Mouse (Mus musculus) liver, embryonic 12.5 days (tissue): ENCODE data around the gene Cnksr1. TPM values are rescaled to one million over a fixed set of nuclear protein-coding genes. Genes with fewer than 3 reads are reported as not detected.

ENCODE experiments used
- ATAC-seq: fragments of 200-750 bp; cut with Nextera tagmentation; 2 replicates; pipeline ENCODE4 v1.8.0; 2017; ENCODE audit warnings: moderate number of reproducible peaks, mild to moderate bottlenecking, moderate library complexity
- H3K27ac ChIP-seq: fragments of 300-500 bp; sonication (generic); 2 replicates; pipeline ENCODE4 v1.5.1; 2016; ENCODE audit warnings: mild to moderate bottlenecking
- H3K27me3 ChIP-seq: fragments of 300-500 bp; sonication (generic); replicated peaks from 2 replicates; pipeline ENCODE4 v1.6.1; 2016; ENCODE audit warnings: mild to moderate bottlenecking, moderate library complexity
- H3K36me3 ChIP-seq: fragments of 300-500 bp; sonication (generic); 2 replicates; pipeline ENCODE4 v1.6.1; 2016; ENCODE audit warnings: mild to moderate bottlenecking, moderate library complexity
- H3K4me1 ChIP-seq: fragments of 300-500 bp; sonication (generic); 2 replicates; pipeline ENCODE4 v1.6.1; 2016
- H3K4me2 ChIP-seq: fragments of 300-500 bp; sonication (generic); 2 replicates; pipeline ENCODE4 v1.6.1; 2016; ENCODE audit warnings: mild to moderate bottlenecking, moderate library complexity
- H3K4me3 ChIP-seq: fragments of 300-500 bp; sonication (generic); 2 replicates; pipeline ENCODE4 v1.5.1; 2016; ENCODE audit warnings: mild to moderate bottlenecking, moderate library complexity
- H3K9ac ChIP-seq: fragments of 300-500 bp; sonication (generic); 2 replicates; pipeline ENCODE4 v1.6.1; 2016; ENCODE audit warnings: mild to moderate bottlenecking, moderate library complexity
- H3K9me3 ChIP-seq: fragments of 300-500 bp; sonication (generic); replicated peaks from 2 replicates; pipeline ENCODE4 v1.6.1; 2016; ENCODE audit warnings: mild to moderate bottlenecking, moderate library complexity
- WGBS: fragments of 180-500 bp; shearing (Covaris S2); methylation state at CpG from one replicate; pipeline ENCODE4 v1.1.7; 2016; ENCODE audit not compliant: insufficient replicate concordance; 5-methylcytosine and 5-hydroxymethylcytosine counted together
- polyA plus RNA-seq: library from polyadenylated mRNA; unstranded; fragments of >200 nt; fragmentation: Nextera tagmentation; extraction: Ambion mirVana; gene quantifications from 2 replicates; pipeline ENCODE4 v1.2.1, GENCODE M21; 2016

Gene Cnksr1
- polyA plus RNA-seq, 1 experiment from 2014 or later, result 0.19 TPM

DNA sequence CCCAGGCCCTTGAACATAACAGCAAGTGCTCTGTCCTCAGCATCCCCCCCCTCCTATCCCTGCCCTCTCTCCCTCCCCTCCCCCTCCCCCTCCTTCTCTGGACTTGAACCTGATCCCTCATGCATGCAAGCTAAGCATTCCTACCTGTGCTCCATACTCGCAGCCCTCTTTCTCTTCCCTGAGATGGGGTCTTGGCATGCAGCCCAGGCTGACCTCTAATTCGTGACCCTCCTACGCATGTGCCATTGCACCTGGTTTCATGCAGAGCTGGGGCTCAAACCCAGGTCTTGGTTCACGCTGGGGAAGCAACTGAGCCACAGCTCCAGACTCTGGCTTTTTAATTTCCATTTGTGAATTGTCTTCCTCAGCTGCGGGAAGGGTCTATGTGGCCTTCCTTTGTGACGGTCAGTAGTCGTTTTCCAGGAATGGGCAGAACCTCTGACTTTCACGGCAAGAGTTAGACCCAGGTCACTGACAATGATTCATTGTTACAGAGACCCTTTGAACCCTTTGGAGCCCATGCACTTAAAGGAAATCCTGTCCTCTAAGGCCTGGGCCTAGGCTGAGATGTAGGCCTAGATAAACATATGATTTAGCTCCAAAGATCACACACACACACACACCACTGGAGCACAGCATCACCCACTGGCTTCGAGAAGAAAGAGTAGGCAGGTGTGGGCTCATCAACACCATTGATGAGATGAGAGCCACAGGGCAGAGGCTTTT lies 27.8 kb upstream of the Cnksr1 start:
- ATAC-seq, result no peak

DNA sequence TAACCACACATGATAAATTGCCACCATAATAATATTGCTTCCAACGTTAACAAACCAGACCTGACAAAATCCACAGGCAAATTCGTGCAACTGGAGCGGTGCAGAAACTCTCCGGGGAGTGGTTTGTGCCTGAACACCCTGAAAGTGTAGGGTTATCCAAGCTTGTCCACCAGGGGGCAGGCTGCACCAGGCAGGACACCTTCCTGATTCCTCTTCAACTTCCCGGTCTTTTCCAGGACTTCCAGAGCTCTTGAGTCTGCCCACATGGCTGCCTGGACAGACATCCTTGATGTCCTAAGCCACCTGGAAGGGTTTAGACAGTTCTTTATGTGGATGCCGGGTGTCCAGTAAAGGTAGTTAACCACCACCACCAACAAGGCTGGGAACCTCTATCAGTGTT lies 25.0 kb upstream of the Cnksr1 start:
- Histone ChIP-seq H3K4me3 (no peak overlapping the region), H3K9me3 (no peaks in the 10 kb centered on the region; the same call in 1 of the 2 replicates), H3K27me3 (0 out of 2 replicates have a peak, but pooled peaks cover 10% of the 10 kb centered on the region), H3K4me1 (no peaks in the 10 kb centered on the region), H3K9ac (no peak overlapping the region), H3K4me2 (no peak overlapping the region), H3K27ac (no peak overlapping the region), H3K36me3 (no peaks in the 10 kb centered on the region)
- WGBS, result 45% methylated on average over 6 of the region's 6 CpGs
- no peak for ATAC-seq

More for the DNA sequence above, 27.8 kb upstream of the Cnksr1 start:
- Histone ChIP-seq H3K4me3 (no peak overlapping the region), H3K36me3 (no peaks in the 10 kb centered on the region), H3K9ac (no peak overlapping the region), H3K27me3 (no peaks in the 10 kb centered on the region), H3K4me2 (no peak overlapping the region), H3K4me1 (no peaks in the 10 kb centered on the region), H3K27ac (no peak overlapping the region), H3K9me3 (no peaks in the 10 kb centered on the region; the same call in 1 of the 2 replicates)
- 62% methylated on average over 9 of the region's 9 CpGs for WGBS

DNA sequence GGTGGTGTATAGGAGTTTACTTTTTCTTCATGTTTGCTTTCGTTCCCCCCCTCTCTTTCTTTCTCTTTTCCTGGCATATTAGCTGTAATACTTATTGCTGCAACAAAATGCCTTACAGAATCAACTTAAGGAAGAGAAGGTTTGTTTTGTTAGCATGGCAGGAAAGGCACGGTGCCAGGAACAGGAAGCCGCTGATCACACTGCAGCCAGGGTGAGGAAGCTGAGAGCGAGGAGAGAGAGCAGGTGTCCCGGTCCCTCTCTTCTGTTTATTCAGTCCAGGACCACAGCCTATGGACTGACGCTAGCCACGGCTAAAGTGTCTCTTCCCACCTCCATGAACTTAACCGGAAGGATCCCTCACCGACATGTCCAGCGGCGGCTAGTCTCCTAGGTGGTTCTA lies 20.2 kb upstream of the Cnksr1 start:
- H3K4me3 ChIP-seq, result no peak overlapping the region
- ATAC-seq, result no peak
- H3K4me2 ChIP-seq, result no peak overlapping the region
- no peak overlapping the region for H3K27ac ChIP-seq
- H3K9ac ChIP-seq, result no peak overlapping the region
- H3K4me1 ChIP-seq, result peaks cover 30% of the 10 kb centered on the region
- no peaks in the 10 kb centered on the region for H3K9me3 ChIP-seq
- peaks cover 54% of the 10 kb centered on the region for H3K27me3 ChIP-seq
- H3K36me3 ChIP-seq, result no peaks in the 10 kb centered on the region
- WGBS, result 44% methylated on average over 11 of the region's 11 CpGs

DNA sequence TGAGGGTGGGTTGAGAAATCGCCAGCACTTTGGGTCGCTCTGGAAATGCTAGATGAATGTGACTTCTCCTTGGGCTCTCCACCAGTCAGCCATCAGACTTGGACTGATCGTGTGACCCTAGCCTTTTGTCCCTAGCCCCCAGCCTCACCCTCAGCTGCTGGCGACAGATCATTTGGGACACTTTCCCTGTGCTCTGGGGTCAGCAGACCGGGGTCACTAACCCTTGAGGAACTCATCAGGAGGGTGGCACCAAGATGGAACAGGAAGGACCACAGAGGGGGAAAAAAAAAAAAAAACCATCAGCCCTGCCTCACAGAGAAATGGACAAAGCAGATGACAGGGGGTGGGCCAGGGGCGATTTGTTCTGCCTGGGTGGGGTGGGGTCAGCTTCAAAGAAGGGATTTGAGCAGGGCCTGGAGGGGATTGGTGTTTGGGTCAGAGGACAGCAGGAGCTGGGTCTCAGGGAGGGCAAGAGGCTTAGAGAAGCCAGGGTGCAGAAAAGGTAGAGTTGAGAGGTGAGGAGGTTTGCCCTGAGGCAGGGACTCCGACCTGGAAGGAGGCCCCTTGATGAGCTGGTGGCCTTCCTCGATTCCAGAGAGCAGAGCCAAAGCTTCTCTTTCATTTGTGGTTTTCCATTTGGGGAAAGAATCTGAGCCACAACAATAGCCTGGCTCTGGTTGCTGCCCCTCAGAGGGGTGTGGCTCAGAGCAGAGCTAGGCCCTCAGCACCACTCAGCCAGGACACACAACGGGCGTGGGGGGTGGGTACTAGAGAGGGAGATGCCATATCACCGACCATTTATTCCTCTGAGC lies 19.2 kb upstream of the Cnksr1 start:
- no peak overlapping the region for H3K27ac ChIP-seq
- H3K9ac ChIP-seq, result no peak overlapping the region
- no peaks in the 10 kb centered on the region for H3K9me3 ChIP-seq
- H3K4me1 ChIP-seq, result peaks cover 38% of the 10 kb centered on the region
- H3K36me3 ChIP-seq, result no peaks in the 10 kb centered on the region
- 29% methylated on average over 11 of the region's 11 CpGs for WGBS
- H3K4me2 ChIP-seq, result no peak overlapping the region
- H3K4me3 ChIP-seq, result no peak overlapping the region
- peaks cover 64% of the 10 kb centered on the region for H3K27me3 ChIP-seq
- ATAC-seq, result no peak

DNA sequence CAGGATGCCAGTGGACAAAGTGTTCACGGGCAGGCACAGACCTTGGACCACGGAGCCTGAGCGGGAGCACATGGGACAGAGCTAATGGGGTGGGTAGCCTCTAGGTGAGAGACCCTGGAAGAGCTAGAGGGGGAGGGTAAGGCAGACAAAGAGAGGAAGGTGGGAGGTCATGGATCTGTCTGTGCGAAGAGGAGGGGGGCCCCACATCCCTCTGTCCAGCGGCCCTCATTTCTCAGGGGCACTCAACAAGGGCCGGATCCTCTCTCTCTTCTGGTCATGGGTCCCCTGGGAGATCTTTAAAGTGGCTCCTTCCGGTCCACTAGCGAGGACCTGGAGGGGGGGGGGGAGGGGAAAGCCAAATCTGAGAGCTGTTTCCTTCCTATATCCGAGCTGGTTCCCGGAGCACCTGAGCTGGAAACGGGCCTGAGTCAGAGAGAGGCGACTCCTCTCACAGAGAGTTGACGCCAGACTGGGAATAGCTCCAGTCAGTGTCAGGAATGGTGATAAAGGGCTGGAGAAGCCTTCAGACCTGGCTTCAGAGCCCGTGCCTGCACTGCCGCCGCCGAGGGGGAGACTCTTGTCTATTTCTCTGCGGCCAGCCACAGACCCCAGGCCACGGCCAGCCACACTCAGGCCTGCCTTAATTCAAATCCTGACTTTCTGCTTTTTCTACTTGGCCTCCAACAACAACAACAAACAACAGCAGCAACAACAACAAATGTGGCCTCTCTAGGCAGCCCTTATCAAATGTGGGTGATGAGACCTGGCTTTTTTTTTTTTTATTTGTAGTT lies 18.4 kb upstream of the Cnksr1 start:
- Histone ChIP-seq H3K9me3 (no peaks in the 10 kb centered on the region), H3K4me1 (peaks cover 46% of the 10 kb centered on the region), H3K4me3 (no peak overlapping the region), H3K27me3 (peaks cover 72% of the 10 kb centered on the region), H3K36me3 (no peaks in the 10 kb centered on the region), H3K27ac (0 out of 2 replicates have a peak overlapping the region, but pooled peaks have one; percentile 40), H3K9ac (0 out of 2 replicates have a peak overlapping the region, but pooled peaks have one; percentile 10), H3K4me2 (peak overlapping the region; percentile 10; the same call in 1 of the 2 replicates)
- ATAC-seq, result no peak
- 23% methylated on average over 18 of the region's 19 CpGs for WGBS

DNA sequence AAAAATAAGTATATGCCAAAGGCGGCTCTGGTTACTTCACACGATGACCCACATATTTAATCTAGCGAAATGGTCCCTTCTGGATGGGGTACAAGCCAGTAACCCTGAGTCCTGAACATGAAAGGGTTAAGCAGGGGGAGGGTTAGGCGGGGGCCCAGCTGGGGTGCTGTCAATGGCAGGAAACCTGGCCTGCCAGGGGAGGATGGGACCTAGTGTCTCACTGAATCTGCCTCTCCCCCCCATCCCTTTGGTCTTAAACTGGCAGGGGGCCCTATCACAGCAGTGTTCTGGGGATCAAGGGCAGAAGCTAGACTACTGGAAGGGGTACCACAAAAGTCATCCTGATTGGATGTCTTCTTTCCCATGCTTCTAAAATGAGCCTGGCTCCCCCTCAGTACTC lies 17.7 kb upstream of the Cnksr1 start:
- Histone ChIP-seq H3K9ac (0 out of 2 replicates have a peak overlapping the region, but pooled peaks have one; percentile 10), H3K27me3 (peaks cover 79% of the 10 kb centered on the region), H3K9me3 (no peaks in the 10 kb centered on the region), H3K27ac (0 out of 2 replicates have a peak overlapping the region, but pooled peaks have one; percentile 40), H3K4me3 (no peak overlapping the region), H3K4me1 (peaks cover 54% of the 10 kb centered on the region), H3K36me3 (no peaks in the 10 kb centered on the region), H3K4me2 (no peak overlapping the region)
- 42% methylated on average over 4 of the region's 4 CpGs for WGBS
- no peak for ATAC-seq

DNA sequence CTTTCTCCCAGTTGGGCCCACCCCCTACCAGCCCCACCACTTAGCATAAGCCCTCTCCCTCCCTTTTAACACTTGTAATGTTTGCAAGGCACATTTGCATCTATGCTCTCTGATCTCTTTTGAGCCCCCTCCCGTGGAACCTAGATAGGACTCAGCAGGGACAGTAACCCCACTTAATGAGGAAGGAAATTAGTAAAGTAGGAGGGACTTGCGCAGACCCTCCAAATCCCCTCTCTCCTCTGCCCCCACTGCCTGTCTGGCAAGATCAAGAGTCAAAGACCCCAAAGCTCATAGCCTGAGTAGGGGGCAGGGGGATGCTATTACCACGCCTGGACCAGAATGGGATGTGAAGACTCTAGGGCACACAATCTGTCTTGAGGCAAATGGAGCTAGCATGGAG lies 16.6 kb upstream of the Cnksr1 start:
- Histone ChIP-seq H3K36me3 (no peaks in the 10 kb centered on the region), H3K4me1 (peaks cover 63% of the 10 kb centered on the region), H3K27ac (no peak overlapping the region), H3K4me2 (no peak overlapping the region), H3K27me3 (peaks cover 90% of the 10 kb centered on the region), H3K9me3 (no peaks in the 10 kb centered on the region), H3K4me3 (no peak overlapping the region), H3K9ac (no peak overlapping the region)
- ATAC-seq, result no peak
- WGBS, result 32% methylated on average over 3 of the region's 3 CpGs

DNA sequence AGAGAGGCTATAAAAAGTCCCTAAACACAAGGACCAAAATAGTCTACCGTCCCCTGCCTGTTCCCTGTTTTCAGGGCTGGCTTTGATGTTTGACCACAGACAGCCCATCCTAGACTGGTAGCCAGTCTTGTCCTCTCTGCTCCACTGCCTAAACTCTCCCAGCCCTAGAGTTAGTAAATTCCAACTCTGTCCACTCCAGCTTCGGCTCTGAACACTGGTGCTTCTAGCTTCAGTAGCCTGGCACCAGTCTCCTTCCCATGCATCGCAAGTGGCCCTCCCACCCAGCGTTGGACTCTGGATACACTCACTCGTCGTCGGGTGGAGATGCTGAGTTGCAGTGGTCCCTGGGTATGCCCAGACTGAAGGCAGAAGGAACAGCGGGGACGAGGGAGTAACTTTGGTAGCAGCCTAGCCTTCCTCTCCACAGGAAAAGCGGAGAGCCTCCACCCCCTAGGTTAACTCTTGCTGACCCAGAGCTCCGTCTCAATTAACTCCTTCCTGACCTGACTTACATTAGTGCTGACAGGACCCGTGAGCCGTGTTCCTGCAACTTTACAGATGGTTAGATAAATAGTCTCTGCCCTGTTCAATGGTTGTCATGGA lies 15.6 kb upstream of the Cnksr1 start, which contains the start of gene Grrp1:
TSS of gene Grrp1 (minus strand) at position 385 of the 603 bp plus-strand sequence.
- peaks cover 68% of the 10 kb centered on the region for H3K4me1 ChIP-seq

DNA sequence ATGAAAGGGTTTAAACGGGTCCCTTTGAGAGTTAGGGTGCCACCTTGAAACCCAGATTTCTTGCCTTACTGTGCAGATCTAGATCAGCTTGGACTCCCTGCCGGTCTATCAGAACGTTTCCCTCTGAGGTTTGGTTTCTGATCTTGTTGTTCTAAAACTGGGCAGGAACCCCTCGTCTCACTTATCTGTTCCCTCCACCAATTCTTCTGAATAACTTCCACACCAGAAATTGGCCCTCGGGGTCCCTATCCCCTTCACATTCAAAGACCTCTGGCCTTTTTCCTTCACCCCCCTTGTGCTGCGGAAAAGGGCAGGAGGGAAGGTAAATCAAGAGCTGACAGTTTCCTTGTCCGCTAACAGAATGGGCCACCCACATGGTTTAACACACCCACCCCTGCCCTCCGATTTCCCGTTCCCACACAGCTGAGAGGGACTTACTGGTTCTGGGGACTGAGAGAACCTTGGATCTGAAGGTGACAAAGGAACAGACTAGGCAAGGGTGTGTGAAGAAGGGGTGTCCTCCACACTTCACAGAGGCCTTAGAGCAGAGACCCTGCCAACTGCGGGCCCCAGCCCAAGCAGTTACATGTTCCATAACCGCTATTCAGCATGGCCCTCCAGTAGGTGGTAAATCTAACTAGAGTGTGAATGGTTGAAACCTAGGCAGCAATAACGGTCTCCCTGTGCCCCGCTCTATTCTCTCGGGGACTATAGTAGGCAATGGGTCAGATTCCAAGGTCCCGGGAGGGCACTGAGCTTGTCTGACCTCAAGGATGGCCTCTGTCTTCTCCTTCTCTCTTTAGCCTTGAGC lies 14.9 kb upstream of the Cnksr1 start:
- H3K9ac ChIP-seq, result no peak overlapping the region
- H3K9me3 ChIP-seq, result no peaks in the 10 kb centered on the region
- peak overlapping the region; percentile 28; the same call in 1 of the 2 replicates for H3K4me3 ChIP-seq
- peaks cover 96% of the 10 kb centered on the region for H3K27me3 ChIP-seq
- no peak for ATAC-seq
- 10% methylated on average over 15 of the region's 15 CpGs for WGBS
- H3K4me1 ChIP-seq, result peaks cover 68% of the 10 kb centered on the region
- no peaks in the 10 kb centered on the region for H3K36me3 ChIP-seq
- no peak overlapping the region for H3K27ac ChIP-seq
- peak overlapping the region; percentile 71 for H3K4me2 ChIP-seq

More for the DNA sequence above, 15.6 kb upstream of the Cnksr1 start, which contains the start of gene Grrp1:
- H3K27me3 ChIP-seq, result peaks cover 95% of the 10 kb centered on the region
- H3K36me3 ChIP-seq, result no peaks in the 10 kb centered on the region
- ATAC-seq, result no peak
- WGBS, result 4% methylated on average over 13 of the region's 13 CpGs
- no peak within 1 kb of the TSS for H3K27ac ChIP-seq
- peak within 1 kb of the TSS; percentile 28; the same call in 1 of the 2 replicates for H3K4me3 ChIP-seq
- H3K9me3 ChIP-seq, result no peaks in the 10 kb centered on the region
- H3K9ac ChIP-seq, result no peak within 1 kb of the TSS
- peak within 1 kb of the TSS; percentile 43 for H3K4me2 ChIP-seq

DNA sequence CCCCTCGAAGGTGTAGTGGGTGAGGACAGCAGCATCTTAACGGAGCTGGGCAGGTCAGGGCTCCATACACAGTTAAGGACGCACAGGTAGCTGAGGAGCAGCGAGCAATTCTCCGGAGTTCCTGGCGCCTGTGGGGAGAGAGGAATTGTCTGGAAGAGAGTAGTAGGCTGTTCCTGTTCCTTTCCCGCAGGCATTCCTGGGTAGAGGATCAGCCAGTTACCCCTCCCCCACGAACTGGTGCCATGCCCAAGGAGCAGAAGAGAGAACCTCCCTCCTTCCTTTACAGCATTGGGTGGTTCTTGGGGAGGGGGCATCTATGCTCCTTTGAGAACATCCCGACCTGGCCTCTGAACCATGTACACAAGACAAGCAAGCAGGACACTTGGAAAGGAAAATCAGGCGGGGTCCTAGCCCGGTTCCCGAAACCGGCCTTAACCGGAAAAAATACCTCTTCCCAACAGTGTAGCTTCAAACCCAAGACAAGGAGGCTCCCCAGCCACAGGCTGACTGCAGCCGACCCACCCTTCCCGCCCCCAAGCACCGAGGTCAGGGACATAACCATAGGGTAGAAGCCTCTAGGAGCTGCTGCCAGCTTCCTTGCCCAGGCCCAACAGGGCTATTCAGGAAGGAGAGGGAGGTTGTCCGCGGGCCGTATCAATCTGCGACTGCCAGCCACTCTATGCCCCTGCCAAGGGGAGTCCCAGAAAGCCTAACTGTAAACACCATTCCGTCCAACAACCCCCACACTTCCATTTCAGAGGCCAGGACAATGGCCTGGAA lies 14.1 kb upstream of the Cnksr1 start:
- ATAC-seq, result no peak
- peaks cover 96% of the 10 kb centered on the region for H3K27me3 ChIP-seq
- peaks cover 68% of the 10 kb centered on the region for H3K4me1 ChIP-seq
- no peak overlapping the region for H3K9ac ChIP-seq
- H3K4me3 ChIP-seq, result peak overlapping the region; percentile 48
- H3K9me3 ChIP-seq, result no peaks in the 10 kb centered on the region
- H3K27ac ChIP-seq, result no peak overlapping the region
- peak overlapping the region; percentile 71 for H3K4me2 ChIP-seq
- no peaks in the 10 kb centered on the region for H3K36me3 ChIP-seq
- 9% methylated on average over 22 of the region's 22 CpGs for WGBS
